Mouse (Mus musculus) forebrain, postnatal 0 days (tissue): ENCODE results near the gene Pkm. TPM values are rescaled to one million over a fixed set of nuclear protein-coding genes. Genes with fewer than 3 reads are reported as not detected.

Experiments
- ATAC-seq: fragments of 200-750 bp; cut with Nextera tagmentation; 2 replicates; pipeline ENCODE4 v1.8.0; 2017; ENCODE audit warnings: mild to moderate bottlenecking, moderate library complexity
- DNase-seq: peaks from one replicate; pipeline ENCODE4 v3.0.0-alpha.2; 2015
- H3K27ac ChIP-seq: fragments of 300-500 bp; sonication (generic); 2 replicates; pipeline ENCODE4 v1.5.1; 2014; ENCODE audit warnings: low read depth, mild to moderate bottlenecking, antibody characterized with exemption, low read length, moderate library complexity, mixed read lengths
- H3K27me3 ChIP-seq: fragments of 300-500 bp; sonication (generic); 2 replicates; pipeline ENCODE4 v1.6.1; 2014; ENCODE audit warnings: mild to moderate bottlenecking, low read length, mixed read lengths; ENCODE audit not compliant: insufficient read depth
- H3K36me3 ChIP-seq: fragments of 300-500 bp; sonication (generic); 2 replicates; pipeline ENCODE4 v1.6.1; 2014; ENCODE audit warnings: mild to moderate bottlenecking, moderate library complexity; ENCODE audit not compliant: insufficient read depth
- H3K4me1 ChIP-seq: fragments of 300-500 bp; sonication (generic); 2 replicates; pipeline ENCODE4 v1.6.1; 2014; ENCODE audit warnings: antibody characterized with exemption; ENCODE audit not compliant: insufficient read depth
- H3K4me2 ChIP-seq: fragments of 300-500 bp; sonication (generic); 2 replicates; pipeline ENCODE4 v1.6.1; 2014; ENCODE audit warnings: low read depth, mild to moderate bottlenecking, moderate library complexity
- H3K4me3 ChIP-seq: fragments of 300-500 bp; sonication (generic); 2 replicates; pipeline ENCODE4 v1.5.1; 2014; ENCODE audit warnings: low read depth, low read length, mixed read lengths
- H3K9ac ChIP-seq: fragments of 300-500 bp; sonication (generic); 2 replicates; pipeline ENCODE4 v1.6.1; 2014; ENCODE audit warnings: mild to moderate bottlenecking
- H3K9me3 ChIP-seq: fragments of 300-500 bp; sonication (generic); 2 replicates; pipeline ENCODE4 v1.6.1; 2016; ENCODE audit warnings: low read length
- CTCF ChIP-seq: sonication (generic); IDR thresholded peaks from 2 replicates; pipeline ENCODE4 v1.5.1; 2016; ENCODE audit warnings: antibody characterized with exemption, control low read depth, low read depth
- WGBS: fragments of 180-500 bp; shearing (Covaris S2); extraction: QIAGEN DNeasy Blood & Tissue Kit; methylation state at CpG from one replicate; pipeline ENCODE4 v1.1.7; 2014; 5-methylcytosine and 5-hydroxymethylcytosine counted together
- polyA plus RNA-seq: library from polyadenylated mRNA; unstranded; fragments of >200 nt; fragmentation: Nextera tagmentation; extraction: Ambion mirVana; gene quantifications from 2 replicates; pipeline ENCODE4 v1.2.1, GENCODE M21; 2015
- total RNA-seq: library from RNA; depleted of rRNA; stranded (reverse); fragments of >200 nt; gene quantifications from 2 replicates; pipeline ENCODE4 v1.2.3, GENCODE M21; 2014

The Pkm gene
- total and polyA plus RNA-seq, 2 experiments from 2014 or later, result 762 to 783 TPM

GRCm38 (mm10) chr9:59691635-59692094, 35.5 kb downstream of the Pkm start:
- Histone ChIP-seq H3K4me2 (peak overlapping the region; percentile 61), H3K4me3 (peak overlapping the region; percentile 32), H3K9me3 (no peaks in the 10 kb centered on the region), H3K27me3 (no peaks in the 10 kb centered on the region), H3K4me1 (peaks cover 12% of the 10 kb centered on the region; the same call in 1 of the 2 replicates), H3K9ac (peak overlapping the region; percentile 41), H3K36me3 (no peaks in the 10 kb centered on the region), H3K27ac (peak overlapping the region; percentile 64)
- DNase-seq, result peak; percentile 91
- peak; percentile 96 for ATAC-seq
- TF ChIP-seq CTCF, result no peak
- WGBS, result 3% methylated on average over 23 of the region's 23 CpGs

GRCm38 (mm10) chr9:59692145-59692544, 36.0 kb downstream of the Pkm start:
- peak overlapping the region; percentile 64 for H3K27ac ChIP-seq

GRCm38 (mm10) chr9:59694571-59695450, 38.6 kb downstream of the Pkm start:
- no peak overlapping the region for H3K9ac ChIP-seq
- H3K36me3 ChIP-seq, result no peaks in the 10 kb centered on the region
- H3K27me3 ChIP-seq, result no peaks in the 10 kb centered on the region
- no peak for ATAC-seq
- TF ChIP-seq CTCF, result no peak
- H3K4me3 ChIP-seq, result no peak overlapping the region
- H3K4me2 ChIP-seq, result no peak overlapping the region
- WGBS, result 66% methylated on average over 16 of the region's 16 CpGs
- no peak for DNase-seq
- H3K9me3 ChIP-seq, result no peaks in the 10 kb centered on the region
- H3K4me1 ChIP-seq, result peaks cover 12% of the 10 kb centered on the region; the same call in 1 of the 2 replicates
- H3K27ac ChIP-seq, result no peak overlapping the region

More at GRCm38 (mm10) chr9:59692145-59692544, 36.0 kb downstream of the Pkm start:
- no peaks in the 10 kb centered on the region for H3K9me3 ChIP-seq
- peaks cover 12% of the 10 kb centered on the region; the same call in 1 of the 2 replicates for H3K4me1 ChIP-seq
- 18% methylated on average over 9 of the region's 9 CpGs for WGBS
- TF ChIP-seq CTCF, result no peak
- H3K9ac ChIP-seq, result peak overlapping the region; percentile 41
- H3K36me3 ChIP-seq, result no peaks in the 10 kb centered on the region
- peak; percentile 65 for ATAC-seq
- peak overlapping the region; percentile 61 for H3K4me2 ChIP-seq
- DNase-seq, result peak; percentile 56
- H3K4me3 ChIP-seq, result peak overlapping the region; percentile 32
- H3K27me3 ChIP-seq, result no peaks in the 10 kb centered on the region

GRCm38 (mm10) chr9:59695451-59695813, 39.3 kb downstream of the Pkm start:
- Histone ChIP-seq H3K27me3 (no peaks in the 10 kb centered on the region), H3K9me3 (no peaks in the 10 kb centered on the region), H3K27ac (no peak overlapping the region), H3K36me3 (no peaks in the 10 kb centered on the region), H3K9ac (no peak overlapping the region), H3K4me3 (no peak overlapping the region), H3K4me1 (peaks cover 12% of the 10 kb centered on the region; the same call in 1 of the 2 replicates), H3K4me2 (no peak overlapping the region)
- DNase-seq (no peak), ATAC-seq (no peak)
- 43% methylated on average over 3 of the region's 3 CpGs for WGBS
- no peak for TF ChIP-seq CTCF

GRCm38 (mm10) chr9:59696381-59696780, 40.2 kb downstream of the Pkm start:
- no peak overlapping the region for H3K27ac ChIP-seq
- ATAC-seq (no peak), DNase-seq (no peak)
- H3K4me1 ChIP-seq, result peaks cover 11% of the 10 kb centered on the region; the same call in 1 of the 2 replicates
- H3K27me3 ChIP-seq, result no peaks in the 10 kb centered on the region
- H3K9ac ChIP-seq, result no peak overlapping the region
- H3K4me3 ChIP-seq, result no peak overlapping the region
- no peaks in the 10 kb centered on the region for H3K9me3 ChIP-seq
- TF ChIP-seq CTCF, result no peak
- H3K36me3 ChIP-seq, result no peaks in the 10 kb centered on the region
- 82% methylated on average over 3 of the region's 3 CpGs for WGBS
- H3K4me2 ChIP-seq, result no peak overlapping the region

GRCm38 (mm10) chr9:59701094-59701493, 44.9 kb downstream of the Pkm start:
- DNase-seq, result no peak

GRCm38 (mm10) chr9:59703099-59703498, 46.9 kb downstream of the Pkm start:
- H3K4me3 ChIP-seq, result no peak overlapping the region
- H3K4me2 ChIP-seq, result no peak overlapping the region
- DNase-seq, result no peak
- ATAC-seq, result no peak
- H3K36me3 ChIP-seq, result no peaks in the 10 kb centered on the region
- no peaks in the 10 kb centered on the region for H3K27me3 ChIP-seq
- H3K9ac ChIP-seq, result no peak overlapping the region
- TF ChIP-seq CTCF, result no peak
- no peaks in the 10 kb centered on the region for H3K4me1 ChIP-seq
- no peaks in the 10 kb centered on the region for H3K9me3 ChIP-seq
- 77% methylated on average over 6 of the region's 6 CpGs for WGBS
- H3K27ac ChIP-seq, result no peak overlapping the region

More at GRCm38 (mm10) chr9:59701094-59701493, 44.9 kb downstream of the Pkm start:
- WGBS, result 55% methylated on average over 7 of the region's 7 CpGs
- no peak overlapping the region for H3K27ac ChIP-seq
- H3K4me1 ChIP-seq, result no peaks in the 10 kb centered on the region
- no peak for TF ChIP-seq CTCF
- no peak for ATAC-seq
- H3K4me3 ChIP-seq, result no peak overlapping the region
- no peaks in the 10 kb centered on the region for H3K27me3 ChIP-seq
- H3K4me2 ChIP-seq, result no peak overlapping the region
- H3K9ac ChIP-seq, result no peak overlapping the region
- H3K36me3 ChIP-seq, result no peaks in the 10 kb centered on the region
- no peaks in the 10 kb centered on the region for H3K9me3 ChIP-seq
